ENCODE assay signal across 16 mouse cellular contexts in the genomic region with DNA sequence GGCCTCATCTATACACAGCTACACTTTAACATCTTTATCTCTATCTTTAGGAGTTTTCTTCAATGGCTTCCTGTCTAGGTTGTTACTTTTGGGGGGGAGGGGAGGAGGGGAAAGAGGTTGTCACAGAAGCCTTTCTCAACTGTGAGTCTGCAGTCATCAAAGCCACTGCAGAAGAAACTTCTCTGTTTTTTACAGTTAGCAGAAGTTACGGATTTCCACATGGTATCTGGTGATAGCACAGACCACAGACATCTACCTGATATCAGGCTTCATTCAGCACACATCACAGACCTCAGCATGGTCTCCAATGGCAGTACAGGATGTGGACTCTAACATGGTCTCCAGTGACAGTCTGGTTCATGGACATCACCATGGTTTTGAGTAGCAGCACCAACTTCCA.
"Had no signal": no experiment of that assay in that cellular context is flagged by ENCODE, and none has a peak within 500 bp of the region (broad histone marks: within the 10 kb centered on the region; RNA-seq: fewer than 3 reads in every experiment).

No protein-coding gene starts in this region.

- H3K4me3 ChIP-seq: neural tube, embryonic 12.5 days; neural tube, embryonic 13.5 days; neural tube, embryonic 15.5 days; stomach, embryonic 15.5 days had no signal

- H3K4me1 ChIP-seq: neural tube, embryonic 12.5 days; neural tube, embryonic 13.5 days; neural tube, embryonic 15.5 days; stomach, embryonic 15.5 days had no signal

- H3K27me3 ChIP-seq: neural tube, embryonic 12.5 days; neural tube, embryonic 13.5 days; neural tube, embryonic 15.5 days; stomach, embryonic 15.5 days had no signal

- DNase-seq: retina, postnatal 1 day; right cerebral cortex, adult 18-20 months; right cerebral cortex, postnatal 14 days; right cerebral cortex, postnatal 25 days; right cerebral cortex, postnatal 4 days; spleen, adult 18-20 months; thymus, adult 18-20 months; thymus, postnatal 14 days; thymus, postnatal 25 days; thymus, postnatal 36 days; thymus, postnatal 4 days had no signal

- H3K9ac ChIP-seq: neural tube, embryonic 12.5 days; neural tube, embryonic 13.5 days; neural tube, embryonic 15.5 days; stomach, embryonic 15.5 days had no signal

- H3K9me3 ChIP-seq: neural tube, embryonic 12.5 days; neural tube, embryonic 13.5 days; neural tube, embryonic 15.5 days; stomach, embryonic 15.5 days had no signal

- H3K27ac ChIP-seq: neural tube, embryonic 12.5 days; neural tube, embryonic 13.5 days; neural tube, embryonic 15.5 days; stomach, embryonic 15.5 days; stomach, postnatal 0 days had no signal

- H3K36me3 ChIP-seq: neural tube, embryonic 12.5 days; neural tube, embryonic 13.5 days; neural tube, embryonic 15.5 days; stomach, embryonic 15.5 days had no signal
